Mouse (Mus musculus) thymus, adult 2 months (tissue): Measurements from ENCODE around the gene Aarsd1.

Experiments
- CTCF ChIP-seq: fragments of 200-500 bp; IDR thresholded peaks from 2 replicates; pipeline ENCODE4 v1.5.1; 2012; ENCODE audit warnings: mild to moderate bottlenecking, control low read depth, low read length, moderate library complexity, borderline replicate concordance; ENCODE audit not compliant: control insufficient read depth, poor library complexity, insufficient read depth; ENCODE audit errors: extremely low read depth
- POLR2A ChIP-seq: fragments of 200-500 bp; IDR thresholded peaks from 2 replicates; pipeline ENCODE4 v1.6.1; 2012; ENCODE audit warnings: mild to moderate bottlenecking, low read length, control low read depth, moderate library complexity; ENCODE audit not compliant: control insufficient read depth, poor library complexity, insufficient read depth; ENCODE audit errors: extremely low read depth

DNA sequence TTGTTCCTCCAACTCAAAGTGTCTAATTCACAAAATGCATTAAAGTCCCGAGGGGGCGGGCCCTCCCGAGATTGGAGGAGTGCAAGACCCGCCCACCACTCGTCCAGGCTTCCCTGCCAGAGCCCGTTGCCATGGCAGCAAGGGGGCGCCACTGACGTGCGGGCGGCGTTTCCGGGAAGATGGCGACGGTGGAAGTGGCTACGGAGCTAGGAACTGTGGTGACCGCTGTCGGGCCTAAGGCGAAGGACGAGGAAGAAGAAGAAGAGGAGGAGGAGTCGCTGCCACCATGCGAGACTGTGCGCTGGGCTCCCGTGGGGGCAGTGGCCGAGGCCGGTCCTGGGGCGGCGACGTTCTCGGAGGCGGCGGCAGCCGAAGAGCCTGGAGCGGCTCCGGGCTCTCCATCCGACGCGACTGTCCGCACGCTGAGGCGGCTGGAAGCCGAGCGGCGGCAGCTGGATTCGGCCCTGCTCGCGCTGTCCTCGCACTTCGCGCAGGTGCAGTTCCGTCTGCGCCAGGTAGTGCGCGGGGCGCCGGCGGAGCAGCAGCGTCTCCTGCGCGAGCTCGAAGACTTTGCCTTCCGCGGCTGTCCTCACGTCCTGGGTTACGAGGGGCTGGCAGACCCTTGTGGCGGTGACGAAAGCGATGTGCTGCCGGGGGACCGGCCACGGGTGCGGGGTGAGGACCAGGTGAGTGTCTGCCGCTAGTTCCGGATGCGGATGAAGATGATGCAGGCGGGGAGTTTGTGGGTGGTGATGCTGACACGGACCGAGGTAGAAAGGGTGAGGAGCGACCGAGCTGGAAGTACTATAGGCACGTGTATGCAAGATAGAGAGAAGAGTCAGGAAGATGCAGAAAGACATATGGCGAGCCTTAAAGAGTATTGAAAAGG is 7.8 kb upstream of the Aarsd1 start, which contains the start of the genes Rundc1 and Ptges3l:
- peak; percentile 59; the same call in 1 of the 2 replicates for TF ChIP-seq POLR2A
- TF ChIP-seq CTCF: peak; percentile 63; the same call in 1 of the 2 replicates
